Mouse (Mus musculus) MEL-GATA-1-ER (cell line): ENCODE measurements around the gene Actr1a.

Source experiments
- DNase-seq: peaks from one replicate; pipeline ENCODE4 v3.0.0-alpha.2; 2012; ENCODE audit warnings: low read depth; ENCODE audit errors: extremely low read depth

Gene Actr1a

GRCm38 (mm10) chr19:46350168-46350932 lies 45.2 kb downstream of the Actr1a start, which contains the start of gene 2310034G01Rik:
Gene 2310034G01Rik (minus strand): TSS chr19:46350302.
- DNase-seq: no peak

DNA sequence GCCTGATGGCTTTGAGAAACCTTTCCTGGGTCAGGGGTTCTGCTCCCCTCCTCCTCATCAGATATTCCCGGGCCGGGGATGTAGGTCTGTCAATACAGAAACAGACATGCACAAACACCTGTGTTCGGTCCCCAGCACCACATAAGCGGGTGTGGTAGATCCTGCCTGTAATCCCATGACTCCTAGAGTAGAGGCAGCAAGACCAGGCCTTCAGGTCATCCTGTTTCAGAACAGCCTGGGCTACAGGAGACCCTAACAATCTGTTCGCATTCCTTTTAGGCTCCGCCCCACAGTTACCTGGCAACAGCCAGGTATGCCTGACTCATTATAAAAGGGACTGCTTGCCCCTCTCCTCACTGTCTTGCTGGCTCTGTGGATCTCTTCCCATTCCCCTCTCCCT lies 46.0 kb downstream of the Actr1a start:
- no peak for DNase-seq

DNA sequence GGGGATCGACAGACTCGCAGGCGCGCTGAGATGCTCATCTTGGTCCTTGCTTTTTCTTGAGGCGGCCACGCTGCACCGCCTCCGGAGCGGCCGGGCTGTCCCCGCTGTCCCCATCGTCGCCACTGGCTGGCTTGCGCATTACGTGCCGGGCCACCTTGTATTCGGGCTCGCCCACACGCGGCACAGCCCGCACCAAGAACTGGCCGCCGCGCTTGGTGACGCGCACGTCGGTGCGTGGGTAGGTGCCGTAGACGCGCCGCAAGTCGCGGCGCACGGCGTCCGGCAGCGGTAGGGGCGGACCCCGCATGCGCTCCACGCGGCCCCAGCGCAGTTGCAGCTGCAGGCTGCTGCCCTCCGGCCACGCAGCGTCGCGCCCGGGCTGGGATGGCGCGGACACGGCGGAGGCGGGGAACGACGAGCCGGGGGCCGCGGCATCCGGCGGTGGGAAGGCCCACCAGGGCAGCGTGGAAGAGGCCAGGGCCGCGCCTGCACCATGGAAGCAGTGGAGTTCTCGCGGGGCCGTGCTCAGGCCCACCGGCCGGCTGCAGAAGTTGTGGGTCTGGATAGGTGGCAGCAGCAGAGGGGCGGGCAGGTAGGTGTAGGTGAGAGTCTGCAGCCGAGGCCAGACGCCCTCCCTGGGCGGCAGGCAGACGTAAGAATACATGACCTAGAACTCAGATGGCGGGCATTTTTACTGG lies 46.6 kb downstream of the Actr1a start:
- DNase-seq: peak; percentile 57

DNA sequence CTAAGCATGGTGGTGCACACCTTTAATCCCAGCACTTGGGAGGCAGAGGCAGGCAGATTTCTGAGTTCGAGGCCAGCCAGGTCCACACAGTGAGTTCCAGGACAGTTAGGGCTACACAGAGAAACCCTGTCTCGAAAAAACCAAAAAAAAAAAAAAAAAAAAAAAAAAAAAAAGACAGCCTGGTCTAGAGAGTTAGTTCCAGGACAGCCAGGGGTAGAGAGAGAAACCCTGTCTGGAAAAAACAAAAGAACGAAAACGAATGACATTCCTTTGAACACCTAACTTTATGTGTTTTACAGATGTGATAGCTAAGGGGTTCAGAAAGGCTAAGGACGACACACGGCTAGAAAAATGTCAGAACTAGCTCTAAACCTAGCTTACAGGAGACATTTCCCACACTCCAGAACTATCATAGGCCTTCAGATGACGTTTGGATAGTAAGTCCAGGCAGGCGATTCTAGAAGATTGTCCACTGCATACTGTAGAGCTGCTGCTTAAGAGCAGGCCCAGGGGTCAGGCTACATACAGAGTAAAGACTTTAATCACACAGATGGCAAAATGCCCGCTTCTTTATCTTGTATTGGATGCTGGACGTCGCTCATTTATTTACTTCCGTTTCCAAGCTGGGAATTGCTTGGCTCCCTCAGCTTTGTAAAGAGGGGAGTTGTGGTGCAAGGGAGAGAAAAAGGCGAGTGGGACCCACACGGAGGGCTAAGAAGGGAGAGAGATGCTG lies 47.4 kb downstream of the Actr1a start:
- peak; percentile 65 for DNase-seq

- no peak for DNase-seq
Measured at GRCm38 (mm10) chr19:46347146-46347545, 48.4 kb downstream of the Actr1a start.

- DNase-seq: peak; percentile 44
Measured at GRCm38 (mm10) chr19:46344710-46345419, 50.7 kb downstream of the Actr1a start.

GRCm38 (mm10) chr19:46339287-46339971 lies 56.1 kb downstream of the Actr1a start:
- DNase-seq: peak; percentile 92

- DNase-seq: no peak
Measured at GRCm38 (mm10) chr19:46338942-46339286, 56.6 kb downstream of the Actr1a start.

DNA sequence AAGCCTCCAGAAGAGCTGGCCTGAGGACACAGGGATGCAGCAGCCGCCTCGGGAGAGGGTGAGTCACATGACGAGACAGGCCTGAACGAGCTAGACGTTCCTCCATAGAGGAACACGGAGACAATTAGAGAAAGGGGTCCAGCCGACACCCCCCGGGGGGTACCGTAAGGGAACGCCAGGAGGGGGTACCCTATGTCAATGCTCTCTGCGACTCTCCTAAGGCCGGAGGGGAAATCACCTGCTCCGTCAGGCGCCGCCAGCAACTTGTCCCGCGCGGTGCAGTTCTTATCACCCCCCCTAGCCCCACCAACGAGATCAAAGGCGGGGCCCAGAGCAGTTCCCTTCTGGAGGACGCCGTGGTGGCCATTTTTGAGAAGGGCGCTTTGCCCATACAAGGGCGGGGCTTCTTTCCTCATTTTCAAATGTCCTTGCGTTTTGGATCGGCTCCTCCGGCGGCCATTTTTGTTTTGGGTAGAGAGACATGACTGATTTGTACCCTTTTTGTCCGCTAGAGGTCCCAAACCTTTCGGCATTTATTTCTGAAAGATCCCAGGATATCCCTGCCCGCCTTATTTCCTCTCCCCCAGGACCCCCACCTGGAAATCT lies 57.1 kb downstream of the Actr1a start, which contains the start of gene Cuedc2:
Gene Cuedc2, minus strand, starts transcription at position 372 of the 606 bp plus-strand sequence.
- DNase-seq: peak; percentile 98

DNA sequence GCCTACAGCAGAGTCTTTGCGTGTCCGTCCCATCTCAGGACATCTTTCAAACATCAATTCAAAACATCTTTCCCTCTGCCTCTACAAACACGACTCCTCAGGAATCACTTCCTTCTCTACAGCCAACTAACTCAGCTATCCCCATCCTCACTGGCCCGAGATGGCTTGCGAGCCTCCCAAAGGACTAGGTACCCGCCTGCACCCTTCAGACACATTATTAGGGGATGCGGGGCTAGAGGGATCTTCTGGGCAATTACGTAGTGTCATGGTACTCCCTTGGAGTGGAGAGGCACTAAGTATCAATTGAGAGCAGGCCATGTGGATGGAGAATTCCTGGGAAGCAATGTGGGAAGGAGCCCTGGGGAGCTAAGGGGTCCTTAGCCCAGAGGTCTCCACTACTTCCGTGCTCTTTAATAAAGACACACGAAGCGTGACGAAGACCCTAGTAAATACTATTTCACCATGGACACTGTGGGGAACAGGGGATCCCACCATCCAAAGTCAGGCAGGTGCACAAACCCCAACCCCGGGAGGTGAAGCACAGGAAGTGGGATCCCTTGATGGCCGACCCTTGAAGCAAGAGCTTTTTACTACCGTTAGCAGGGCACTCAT lies 57.7 kb downstream of the Actr1a start:
- no peak for DNase-seq

GRCm38 (mm10) chr19:46333906-46334305 lies 61.6 kb downstream of the Actr1a start:
- DNase-seq: no peak

DNA sequence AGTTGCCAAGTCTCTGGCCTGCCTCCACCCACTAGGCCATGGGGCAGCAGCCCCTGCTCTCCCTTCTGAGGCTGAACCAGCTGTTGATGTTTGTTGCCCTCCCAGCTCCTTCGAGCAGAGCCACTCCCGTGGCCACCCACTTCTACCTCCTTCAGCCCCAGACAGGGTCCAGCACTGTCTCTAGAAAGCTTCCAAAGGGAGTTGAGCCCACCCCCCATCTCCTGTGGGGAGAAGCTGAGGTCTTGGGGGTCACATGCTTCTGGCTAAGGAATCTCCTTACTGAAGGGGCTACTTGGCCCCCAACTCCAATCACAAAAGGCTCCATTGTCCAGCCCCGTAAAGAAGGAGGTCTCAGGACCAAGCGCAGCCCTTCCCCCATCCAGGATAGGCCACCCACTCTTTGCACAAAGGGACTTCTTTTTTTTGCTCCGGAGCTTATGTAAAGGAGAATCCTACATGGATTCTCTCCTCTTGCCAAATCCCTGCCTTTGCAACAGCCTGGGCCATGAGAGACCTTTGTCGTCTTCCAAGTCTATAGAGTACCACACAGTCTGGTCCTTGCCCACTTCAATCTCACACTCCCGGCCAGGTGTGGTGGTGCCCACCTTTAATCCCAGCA lies 62.7 kb downstream of the Actr1a start:
- no peak for DNase-seq

- DNase-seq: no peak
Measured at GRCm38 (mm10) chr19:46331936-46332335, 63.6 kb downstream of the Actr1a start.

DNA sequence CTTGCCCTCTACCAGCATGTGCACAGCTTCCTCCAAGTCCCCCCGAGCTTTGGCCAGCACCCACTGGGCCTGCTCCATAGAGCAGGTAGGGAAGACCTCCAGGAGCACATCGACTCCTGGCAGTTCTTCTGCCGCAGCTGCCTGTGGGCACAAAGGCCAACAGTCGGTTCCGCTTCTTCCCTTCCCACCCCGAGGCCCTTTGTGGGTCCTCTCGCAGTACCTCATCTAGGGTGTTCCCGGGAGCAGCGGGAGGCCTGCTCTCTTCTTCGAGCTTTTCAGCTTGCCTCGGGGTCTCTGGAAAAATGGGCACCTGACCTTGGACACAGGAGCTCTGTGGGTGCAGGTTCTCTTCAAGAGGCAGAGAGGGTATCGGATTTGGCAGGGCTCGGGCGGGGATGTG lies 64.2 kb downstream of the Actr1a start:
- DNase-seq: no peak

DNA sequence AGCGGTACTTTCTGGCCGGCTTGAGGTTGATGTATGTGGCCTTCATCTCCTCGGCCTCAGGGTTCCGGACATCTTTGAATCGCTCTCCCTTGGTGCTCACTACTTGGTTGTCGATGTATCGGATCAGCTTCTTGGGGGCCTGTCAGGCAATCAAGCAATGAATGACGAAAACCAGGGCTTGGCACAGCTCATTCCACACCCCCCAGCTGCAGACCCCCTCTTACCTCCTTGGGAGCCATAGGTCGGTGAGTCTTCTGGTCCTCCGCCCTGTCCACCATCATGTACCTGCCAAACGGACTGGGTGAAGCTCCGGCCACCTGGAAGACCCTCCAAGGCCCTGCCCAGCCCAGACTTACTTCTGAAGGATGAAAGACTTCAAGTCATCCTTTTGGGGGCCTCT lies 64.9 kb downstream of the Actr1a start:
- no peak for DNase-seq

- no peak for DNase-seq
Measured at GRCm38 (mm10) chr19:46329951-46330350, 65.6 kb downstream of the Actr1a start.

DNA sequence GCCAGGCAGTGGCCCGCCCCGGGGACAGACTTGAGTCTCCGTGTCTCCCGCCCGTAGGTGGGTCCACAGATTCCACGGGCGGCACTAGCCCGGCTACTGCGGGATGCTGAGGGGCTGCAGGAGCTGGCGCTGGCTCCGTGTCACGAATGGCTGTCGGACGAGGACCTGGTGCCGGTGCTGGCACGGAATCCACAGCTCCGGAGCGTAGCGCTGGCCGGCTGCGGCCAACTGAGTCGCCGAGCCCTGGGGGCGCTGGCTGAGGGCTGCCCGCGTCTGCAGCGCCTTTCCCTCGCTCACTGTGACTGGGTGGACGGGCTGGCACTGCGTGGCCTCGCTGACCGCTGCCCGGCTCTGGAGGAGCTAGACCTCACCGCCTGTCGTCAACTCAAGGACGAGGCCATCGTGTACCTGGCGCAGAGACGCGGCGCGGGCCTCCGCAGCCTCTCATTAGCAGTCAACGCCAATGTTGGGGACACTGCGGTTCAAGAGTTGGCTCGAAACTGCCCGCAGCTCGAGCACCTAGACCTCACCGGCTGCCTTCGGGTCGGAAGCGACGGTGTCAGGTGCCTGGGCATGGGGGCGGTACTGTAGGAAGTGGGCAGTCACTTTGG lies 66.4 kb downstream of the Actr1a start:
- DNase-seq: no peak

GRCm38 (mm10) chr19:46328081-46329030 lies 67.2 kb downstream of the Actr1a start, which contains the start of gene Fbxl15:
Gene Fbxl15 (plus strand): TSS chr19:46328184.
- peak; percentile 94 for DNase-seq
